Mouse (Mus musculus) midbrain, embryonic 13.5 days (tissue): Measurements from ENCODE around the gene Vwce. TPM values are rescaled to one million over a fixed set of nuclear protein-coding genes. Genes with fewer than 3 reads are reported as not detected.
A peak's percentile ranks its signal among the peaks of the same experiment; 100 is the strongest.

Experiments
- ATAC-seq: fragments of 200-750 bp; cut with Nextera tagmentation; 2 replicates; pipeline ENCODE4 v1.8.0; 2017; ENCODE audit warnings: mild to moderate bottlenecking, moderate TSS enrichment, moderate library complexity
- H3K27ac ChIP-seq: fragments of 300-500 bp; sonication (generic); 2 replicates; pipeline ENCODE4 v1.5.1; 2015; ENCODE audit warnings: inconsistent platforms, mild to moderate bottlenecking, moderate library complexity
- H3K27me3 ChIP-seq: fragments of 300-500 bp; sonication (generic); 2 replicates; pipeline ENCODE4 v1.6.1; 2015; ENCODE audit warnings: mild to moderate bottlenecking, inconsistent platforms
- H3K36me3 ChIP-seq: fragments of 300-500 bp; sonication (generic); 2 replicates; pipeline ENCODE4 v1.6.1; 2015; ENCODE audit warnings: mild to moderate bottlenecking, inconsistent platforms
- H3K4me1 ChIP-seq: fragments of 300-500 bp; sonication (generic); replicated peaks from 2 replicates; pipeline ENCODE4 v1.6.1; 2015; ENCODE audit warnings: inconsistent platforms
- H3K4me2 ChIP-seq: fragments of 300-500 bp; sonication (generic); replicated peaks from 2 replicates; pipeline ENCODE4 v1.6.1; 2015; ENCODE audit warnings: moderate library complexity, mild to moderate bottlenecking, inconsistent platforms
- H3K4me3 ChIP-seq: fragments of 300-500 bp; sonication (generic); replicated peaks from 2 replicates; pipeline ENCODE4 v1.5.1; 2015; ENCODE audit warnings: mild to moderate bottlenecking, inconsistent platforms
- H3K9ac ChIP-seq: fragments of 300-500 bp; sonication (generic); replicated peaks from 2 replicates; pipeline ENCODE4 v1.6.1; 2015; ENCODE audit warnings: mild to moderate bottlenecking, inconsistent platforms
- H3K9me3 ChIP-seq: fragments of 300-500 bp; sonication (generic); 2 replicates; pipeline ENCODE4 v1.6.1; 2016; ENCODE audit warnings: mild to moderate bottlenecking, inconsistent platforms
- WGBS: fragments of 180-500 bp; shearing (Covaris S2); methylation state at CpG from one replicate; pipeline ENCODE4 v1.1.7; 2015; 5-methylcytosine and 5-hydroxymethylcytosine counted together
- polyA plus RNA-seq: library from polyadenylated mRNA; unstranded; fragments of >200 nt; fragmentation: Nextera tagmentation; extraction: Ambion mirVana; gene quantifications from 2 replicates; pipeline ENCODE4 v1.2.1, GENCODE M21; 2015

Vwce gene
- polyA plus RNA-seq, 1 experiment from 2014 or later, result 0.61 TPM

GRCm38 (mm10) chr19:10604534-10604933 is 29.5 kb upstream of the Vwce start:
- H3K4me1 ChIP-seq, result peaks cover 45% of the 10 kb centered on the region
- peak overlapping the region; percentile 84 for H3K4me2 ChIP-seq
- WGBS, result 61% methylated on average over 3 of the region's 3 CpGs
- no peak for ATAC-seq
- peak overlapping the region; percentile 94 for H3K27ac ChIP-seq
- H3K9me3 ChIP-seq, result no peaks in the 10 kb centered on the region
- no peaks in the 10 kb centered on the region for H3K27me3 ChIP-seq
- H3K36me3 ChIP-seq, result peaks cover 32% of the 10 kb centered on the region
- peak overlapping the region; percentile 78 for H3K9ac ChIP-seq
- H3K4me3 ChIP-seq, result peak overlapping the region; percentile 92

GRCm38 (mm10) chr19:10605293-10605900 is 28.6 kb upstream of the Vwce start, which contains the start of the genes Ddb1 and Tkfc:
Gene Ddb1 (plus strand): TSS chr19:10605327.
Gene Tkfc (minus strand): TSS chr19:10605654.
- under 1% methylated on average over 49 of the region's 49 CpGs for WGBS
- Histone ChIP-seq H3K4me1 (peaks cover 45% of the 10 kb centered on the region), H3K4me2 (peak within 1 kb of the TSS; percentile 84), H3K27me3 (no peaks in the 10 kb centered on the region), H3K9ac (peak within 1 kb of the TSS; percentile 91), H3K36me3 (peaks cover 32% of the 10 kb centered on the region), H3K4me3 (peak within 1 kb of the TSS; percentile 92), H3K9me3 (no peaks in the 10 kb centered on the region), H3K27ac (peak within 1 kb of the TSS; percentile 94)
- peak; percentile 97 for ATAC-seq

DNA sequence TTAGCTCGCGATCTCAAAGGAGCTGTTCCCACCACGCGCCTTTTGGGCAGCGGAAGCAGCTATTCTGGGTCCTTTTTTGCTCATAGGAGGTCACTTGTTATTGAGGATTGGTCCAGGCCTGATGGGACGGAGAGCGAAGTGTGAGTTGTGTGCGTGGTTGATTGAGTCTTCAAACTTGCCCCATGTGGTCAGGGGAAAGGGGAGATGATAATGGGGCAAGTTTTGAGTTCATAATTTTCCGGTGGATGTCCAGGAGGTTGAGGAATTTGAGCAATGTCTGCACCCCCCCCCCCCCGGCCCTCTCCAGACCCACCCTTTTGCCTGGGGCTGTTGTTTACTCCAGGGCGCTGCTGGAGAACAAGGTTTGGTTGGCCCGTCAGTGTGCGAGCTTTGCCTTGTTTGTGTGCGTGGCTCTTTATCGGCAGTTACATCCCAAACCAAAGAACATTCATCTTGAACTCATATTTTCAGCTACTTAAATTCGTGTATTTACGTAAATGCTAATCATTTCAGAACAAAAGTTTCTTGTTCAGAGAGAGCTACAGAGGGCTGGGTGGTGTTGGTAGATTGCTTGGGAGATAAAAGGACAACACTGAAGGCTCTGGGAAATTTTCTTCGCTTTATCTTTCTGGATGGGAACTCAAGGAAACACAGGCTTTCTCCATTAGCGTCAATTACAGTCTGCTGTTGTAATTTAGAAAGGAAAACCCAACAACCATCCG is 28.0 kb upstream of the Vwce start:
- WGBS, result 9% methylated on average over 20 of the region's 20 CpGs
- H3K36me3 ChIP-seq, result peaks cover 37% of the 10 kb centered on the region
- ATAC-seq, result no peak
- H3K9me3 ChIP-seq, result no peaks in the 10 kb centered on the region
- H3K27ac ChIP-seq, result peak overlapping the region; percentile 94
- peak overlapping the region; percentile 92 for H3K4me3 ChIP-seq
- peak overlapping the region; percentile 91 for H3K9ac ChIP-seq
- H3K27me3 ChIP-seq, result no peaks in the 10 kb centered on the region
- peak overlapping the region; percentile 84 for H3K4me2 ChIP-seq
- H3K4me1 ChIP-seq, result peaks cover 45% of the 10 kb centered on the region

DNA sequence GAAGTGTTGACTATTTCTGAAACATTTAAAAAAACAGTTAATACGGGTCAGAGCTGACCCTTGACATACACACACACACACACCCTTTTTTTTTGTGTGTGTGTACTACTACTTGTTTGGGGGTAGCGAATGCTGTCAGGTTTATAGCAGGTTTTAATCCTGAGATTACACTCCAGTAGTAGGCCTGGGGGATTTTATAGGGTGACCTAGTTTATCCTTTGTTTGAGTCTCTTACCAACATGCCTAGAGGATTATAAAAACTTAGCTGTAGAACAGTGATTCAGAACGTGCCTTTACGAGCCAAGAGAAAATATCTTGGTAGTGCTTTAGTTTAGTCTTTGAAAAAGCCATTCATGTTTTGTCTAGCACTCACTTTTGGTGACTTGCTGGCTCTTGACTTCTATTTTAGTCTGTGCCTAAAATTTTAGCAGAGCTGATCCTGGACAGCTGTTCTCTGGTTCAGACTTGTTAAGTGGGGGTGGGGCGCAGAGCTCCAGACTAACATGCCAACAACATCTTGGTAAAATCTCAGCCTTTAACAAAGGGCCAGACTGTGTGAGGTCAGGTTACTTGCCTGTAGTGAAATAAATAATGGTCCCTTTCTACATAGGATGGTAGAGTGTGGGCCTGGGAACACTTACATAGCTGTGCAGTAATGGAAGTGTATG is 25.3 kb upstream of the Vwce start:
- Histone ChIP-seq H3K4me1 (peaks cover 29% of the 10 kb centered on the region), H3K36me3 (peaks cover 63% of the 10 kb centered on the region), H3K4me2 (no peak overlapping the region), H3K9ac (no peak overlapping the region), H3K4me3 (no peak overlapping the region), H3K27ac (no peak overlapping the region), H3K27me3 (no peaks in the 10 kb centered on the region), H3K9me3 (no peaks in the 10 kb centered on the region)
- no peak for ATAC-seq
- WGBS, result 92% methylated on average over 5 of the region's 5 CpGs

GRCm38 (mm10) chr19:10634872-10635318 is 882 bp downstream of the Vwce start:
- H3K9ac ChIP-seq, result peak overlapping the region; percentile 66
- peaks cover 16% of the 10 kb centered on the region; the same call in 1 of the 2 replicates for H3K27me3 ChIP-seq
- peaks cover 18% of the 10 kb centered on the region for H3K36me3 ChIP-seq
- ATAC-seq, result peak; percentile 89
- H3K4me1 ChIP-seq, result peaks cover 18% of the 10 kb centered on the region
- H3K27ac ChIP-seq, result no peak overlapping the region
- H3K9me3 ChIP-seq, result no peaks in the 10 kb centered on the region
- peak overlapping the region; percentile 44 for H3K4me3 ChIP-seq
- 10% methylated on average over 21 of the region's 21 CpGs for WGBS
- peak overlapping the region; percentile 89 for H3K4me2 ChIP-seq

GRCm38 (mm10) chr19:10637840-10638239 is 3.8 kb downstream of the Vwce start:
- 63% methylated on average over 7 of the region's 7 CpGs for WGBS
- no peak overlapping the region for H3K27ac ChIP-seq
- no peak for ATAC-seq
- H3K9ac ChIP-seq, result no peak overlapping the region
- H3K4me2 ChIP-seq, result no peak overlapping the region
- H3K27me3 ChIP-seq, result peaks cover 16% of the 10 kb centered on the region; the same call in 1 of the 2 replicates
- H3K36me3 ChIP-seq, result no peaks in the 10 kb centered on the region
- H3K9me3 ChIP-seq, result no peaks in the 10 kb centered on the region
- peaks cover 18% of the 10 kb centered on the region for H3K4me1 ChIP-seq
- no peak overlapping the region for H3K4me3 ChIP-seq

GRCm38 (mm10) chr19:10640080-10640479 is 6.1 kb downstream of the Vwce start:
- H3K4me3 ChIP-seq, result no peak overlapping the region
- no peak overlapping the region for H3K4me2 ChIP-seq
- no peak overlapping the region for H3K9ac ChIP-seq
- no peak overlapping the region for H3K27ac ChIP-seq
- H3K36me3 ChIP-seq, result no peaks in the 10 kb centered on the region
- H3K27me3 ChIP-seq, result peaks cover 9% of the 10 kb centered on the region; the same call in 1 of the 2 replicates
- ATAC-seq, result no peak
- no peaks in the 10 kb centered on the region for H3K9me3 ChIP-seq
- peaks cover 4% of the 10 kb centered on the region for H3K4me1 ChIP-seq
- 23% methylated on average over 5 of the region's 5 CpGs for WGBS

DNA sequence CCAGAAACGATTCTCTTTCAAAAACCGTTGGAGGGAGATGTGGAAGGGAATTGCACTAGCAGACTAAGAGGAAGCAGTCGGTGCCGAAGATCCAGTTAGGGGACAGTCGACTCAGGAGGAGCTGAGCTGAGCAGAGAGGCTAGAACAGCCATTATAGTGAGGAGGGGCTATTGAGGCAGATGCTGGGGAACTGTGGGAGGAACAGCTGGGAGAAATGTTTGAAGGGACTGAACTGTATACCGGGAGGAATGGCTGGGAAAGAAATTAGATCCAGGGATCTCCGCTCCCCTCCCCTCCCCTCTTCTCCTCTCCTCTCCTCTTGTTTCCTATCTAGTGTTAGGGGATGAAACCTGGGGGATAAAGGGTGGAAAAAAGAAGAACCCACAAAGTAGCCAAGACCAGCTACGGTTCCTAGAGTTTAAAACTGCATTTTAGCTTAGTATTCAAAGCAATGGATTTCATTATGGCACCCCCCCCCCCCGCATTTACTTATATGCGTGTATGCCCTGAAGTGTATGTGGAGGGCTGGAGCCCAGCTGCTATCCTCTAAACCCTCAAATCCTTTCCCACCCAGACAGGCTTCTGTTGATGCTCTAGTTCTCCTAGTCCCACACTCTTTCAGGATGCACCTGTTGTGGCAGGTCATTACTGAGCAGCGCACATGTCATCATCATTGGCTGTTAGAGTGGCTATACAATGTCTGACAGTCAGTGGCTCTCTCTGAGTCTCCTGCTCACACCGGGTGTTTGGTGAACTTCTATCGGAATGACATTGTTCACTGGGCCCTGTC is 6.8 kb downstream of the Vwce start:
- Histone ChIP-seq H3K9ac (no peak overlapping the region), H3K36me3 (no peaks in the 10 kb centered on the region), H3K27ac (no peak overlapping the region), H3K4me2 (no peak overlapping the region), H3K27me3 (peaks cover 2% of the 10 kb centered on the region; the same call in 1 of the 2 replicates), H3K4me3 (no peak overlapping the region), H3K9me3 (no peaks in the 10 kb centered on the region), H3K4me1 (no peaks in the 10 kb centered on the region)
- WGBS, result 57% methylated on average over 13 of the region's 13 CpGs
- ATAC-seq, result no peak

- ATAC-seq, result no peak
- H3K4me3 ChIP-seq, result no peak overlapping the region
- no peak overlapping the region for H3K27ac ChIP-seq
- no peaks in the 10 kb centered on the region for H3K9me3 ChIP-seq
- no peak overlapping the region for H3K9ac ChIP-seq
- no peaks in the 10 kb centered on the region for H3K4me1 ChIP-seq
- H3K36me3 ChIP-seq, result no peaks in the 10 kb centered on the region
- 83% methylated on average over 2 of the region's 2 CpGs for WGBS
- H3K4me2 ChIP-seq, result no peak overlapping the region
- H3K27me3 ChIP-seq, result no peaks in the 10 kb centered on the region
Observed at GRCm38 (mm10) chr19:10645616-10646015, 11.6 kb downstream of the Vwce start.

GRCm38 (mm10) chr19:10648156-10648555 is 14.1 kb downstream of the Vwce start:
- no peak overlapping the region for H3K4me3 ChIP-seq
- H3K4me2 ChIP-seq, result no peak overlapping the region
- no peaks in the 10 kb centered on the region for H3K9me3 ChIP-seq
- H3K27ac ChIP-seq, result no peak overlapping the region
- 81% methylated on average over 8 of the region's 8 CpGs for WGBS
- H3K4me1 ChIP-seq, result no peaks in the 10 kb centered on the region
- H3K27me3 ChIP-seq, result no peaks in the 10 kb centered on the region
- H3K36me3 ChIP-seq, result no peaks in the 10 kb centered on the region
- no peak overlapping the region for H3K9ac ChIP-seq
- ATAC-seq, result no peak

DNA sequence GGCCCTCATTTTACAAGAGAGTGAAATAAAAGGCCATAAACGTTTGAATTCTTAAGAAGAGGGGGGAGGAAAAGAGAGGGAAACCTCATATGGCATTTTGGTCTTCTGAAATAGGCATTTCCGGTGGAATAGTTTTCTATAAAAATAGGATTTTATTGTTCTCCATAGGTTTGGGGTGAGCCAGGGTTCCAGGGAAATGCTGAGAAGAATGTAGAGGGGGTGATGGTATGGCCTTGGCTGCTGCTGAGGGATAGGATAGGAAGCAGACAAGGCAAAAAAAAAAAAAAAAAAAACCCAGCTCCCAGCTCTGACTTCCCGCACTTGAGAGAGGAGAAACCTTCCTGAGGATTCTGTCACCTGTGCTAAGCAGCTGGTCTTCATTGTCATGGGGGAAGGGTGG is 22.0 kb downstream of the Vwce start:
- no peak for ATAC-seq
- no peaks in the 10 kb centered on the region for H3K36me3 ChIP-seq

More for the DNA sequence above, 22.0 kb downstream of the Vwce start:
- Histone ChIP-seq H3K27ac (no peak overlapping the region), H3K4me3 (no peak overlapping the region), H3K9ac (no peak overlapping the region), H3K4me1 (no peaks in the 10 kb centered on the region), H3K4me2 (no peak overlapping the region), H3K27me3 (no peaks in the 10 kb centered on the region), H3K9me3 (no peaks in the 10 kb centered on the region)
- WGBS, result 58% methylated on average over 3 of the region's 3 CpGs
